12 mouse cellular contexts compared by ENCODE assay signal in the genomic region with DNA sequence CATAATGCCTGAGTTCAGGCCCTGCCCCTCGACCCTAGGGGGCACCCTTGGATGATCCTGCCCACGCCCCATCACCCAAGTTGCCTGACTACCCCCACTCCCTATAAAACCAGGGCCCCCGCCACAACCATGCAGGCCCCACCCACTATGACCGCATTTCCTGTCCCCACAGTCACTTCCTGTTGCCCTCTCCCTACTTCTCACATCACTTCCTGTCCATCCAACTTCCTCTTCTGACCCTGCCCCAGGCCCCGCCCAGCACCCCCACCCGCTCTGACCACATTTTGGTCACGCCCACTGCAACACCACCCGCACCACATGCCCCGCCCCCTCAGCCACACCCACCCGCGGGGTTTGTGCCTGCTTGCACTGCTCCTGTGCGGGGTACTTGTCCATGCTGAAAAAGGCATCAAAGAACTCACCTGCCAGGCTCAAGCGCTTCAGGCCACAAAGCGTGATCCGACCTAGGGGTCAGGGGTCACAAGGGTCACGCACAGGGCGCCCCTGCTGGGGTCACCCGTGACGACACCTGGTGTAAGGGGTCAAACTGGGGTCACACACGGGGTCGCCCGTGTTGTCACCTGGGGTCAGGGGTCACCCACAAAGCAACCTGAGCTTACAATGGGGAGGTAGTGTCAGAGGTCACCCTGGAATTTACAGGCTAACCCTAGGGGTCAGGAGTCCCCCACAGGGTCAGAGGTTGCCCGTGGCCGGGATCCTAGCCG. TPM values are rescaled to one million over a fixed set of nuclear protein-coding genes. Genes with fewer than 3 reads are reported as not detected.
DNase-seq lines count a peak whose midpoint lies in the region; ATAC-seq lines count a peak whose summit lies in the region.
"Had no signal": no experiment of that assay in that cellular context is flagged by ENCODE, and none has a peak within 500 bp of the region (broad histone marks: within the 10 kb centered on the region; RNA-seq: fewer than 3 reads in every experiment).

No protein-coding gene starts in this region.

- H3K9ac ChIP-seq in heart, embryonic 16.5 days (ENCODE audit: low read length), result no peak overlapping the region
- no peak overlapping the region for H3K9ac ChIP-seq in heart, embryonic 12.5 days
- H3K9ac ChIP-seq: limb, embryonic 12.5 days had no signal

- H3K36me3 ChIP-seq in heart, embryonic 16.5 days (ENCODE audit: control insufficient read depth, insufficient read depth), result peaks cover 29% of the 10 kb centered on the region
- H3K36me3 ChIP-seq in heart, embryonic 12.5 days, result peaks cover 41% of the 10 kb centered on the region

- H3K27me3 ChIP-seq in heart, embryonic 16.5 days (ENCODE audit: control insufficient read depth, insufficient read depth, low read length), result no peaks in the 10 kb centered on the region
- H3K27me3 ChIP-seq in heart, embryonic 12.5 days (replicated peaks), result no peaks in the 10 kb centered on the region
- H3K27me3 ChIP-seq: limb, embryonic 12.5 days had no signal

- no peak overlapping the region for H3K4me3 ChIP-seq in heart, embryonic 16.5 days (ENCODE audit: low read length)
- no peak overlapping the region for H3K4me3 ChIP-seq in heart, embryonic 12.5 days
- H3K4me3 ChIP-seq: gastrocnemius, adult 2 months; limb, embryonic 12.5 days had no signal

- 84% methylated on average over 25 of the region's 25 CpGs for WGBS in heart, embryonic 16.5 days
- WGBS in heart, embryonic 12.5 days, result 86% methylated on average over 25 of the region's 25 CpGs

- H3K4me2 ChIP-seq in heart, embryonic 16.5 days (ENCODE audit: low read depth, low read length), result no peak overlapping the region
- H3K4me2 ChIP-seq in heart, embryonic 12.5 days, result no peak overlapping the region
- H3K4me2 ChIP-seq: limb, embryonic 12.5 days had no signal

- no peaks in the 10 kb centered on the region for H3K4me1 ChIP-seq in heart, embryonic 16.5 days (ENCODE audit: control insufficient read depth, insufficient read depth, low read length)
- no peaks in the 10 kb centered on the region for H3K4me1 ChIP-seq in heart, embryonic 12.5 days (replicated peaks)
- H3K4me1 ChIP-seq: limb, embryonic 12.5 days had no signal

- 0 out of 2 replicates have a peak, but pooled peaks have one; percentile 1 for ATAC-seq in heart, embryonic 16.5 days (replicated peaks; ENCODE audit: extremely low read depth, insufficient read depth, low FRiP score)
- ATAC-seq in heart, embryonic 12.5 days (ENCODE audit: insufficient number of reproducible peaks, low FRiP score), result no peak
- ATAC-seq in inflammation-experienced regulatory T-cells, adult 6 months, result no peak

- H3K27ac ChIP-seq in heart, embryonic 16.5 days (ENCODE audit: low read length), result no peak overlapping the region
- H3K27ac ChIP-seq in heart, embryonic 12.5 days (ENCODE audit: poor library complexity, severe bottlenecking), result no peak overlapping the region
- H3K27ac ChIP-seq: gastrocnemius, adult 2 months; limb, embryonic 12.5 days had no signal

- peaks cover 54% of the 10 kb centered on the region for H3K9me3 ChIP-seq in heart, embryonic 16.5 days (replicated peaks; ENCODE audit: control insufficient read depth, low read length)
- peaks cover 70% of the 10 kb centered on the region for H3K9me3 ChIP-seq in heart, embryonic 12.5 days (replicated peaks)

- DNase-seq in urinary bladder, postnatal 14 days (ENCODE audit: low spot score), result peak; percentile 3
- DNase-seq in urinary bladder, postnatal 36 days (ENCODE audit: low spot score in 2 of 2), result no peak
- peak; percentile 32 for DNase-seq in induced T-regulatory cell, adult 2 months (ENCODE audit: low read depth)
- DNase-seq in layer of hippocampus, adult 18-20 months (ENCODE audit: low spot score in 2 of 2), result no peak
- no peak for DNase-seq in yolk sac, embryonic 10.5 days (ENCODE audit: low spot score)
- DNase-seq: adrenal gland, adult 2 months; gastrocnemius, adult 2 months; kidney, adult 9 months had no signal

RNA-seq across cellular contexts. Expression of gene Crlf2, which starts 7.6 kb away (rescaled TPM):
- 9.0 and 10.0 TPM in 2 replicates for polyA plus RNA-seq in heart, embryonic 16.5 days (2015; fragmentation: Nextera tagmentation; extraction: Ambion mirVana)
- polyA plus RNA-seq in heart, embryonic 12.5 days (2016; fragmentation: Nextera tagmentation; extraction: Ambion mirVana), result 9.1 TPM in 2 replicates
- 10 to 100 TPM in 1 of 3 experiments, 1 to 10 TPM in 2; 4.5 to 10.3 (median 7.9) TPM for polyA plus RNA-seq in inflammation-experienced regulatory T-cells, adult 6 months (2017; shearing (Covaris generic))
- 10 to 100 TPM; 28.7 to 32.7 TPM for total RNA-seq in layer of hippocampus, adult 18-20 months (2021)

Comparison
In these comparisons a context has a peak if more than half of its experiments do, and no peak if none do; other contexts are left out.
1. DNase-seq: peak in urinary bladder, postnatal 14 days (single experiment) and induced T-regulatory cell, adult 2 months (single experiment); none in urinary bladder, postnatal 36 days (0 of 2), layer of hippocampus, adult 18-20 months (0 of 2) and yolk sac, embryonic 10.5 days (single experiment).